Mouse (Mus musculus) hindbrain, postnatal 0 days (tissue): Measurements from ENCODE around the gene Gm11273. TPM values are rescaled to one million over a fixed set of nuclear protein-coding genes. Genes with fewer than 3 reads are reported as not detected.

Experiments
- ATAC-seq: fragments of 200-750 bp; cut with Nextera tagmentation; 2 replicates; pipeline ENCODE4 v1.8.0; 2017; ENCODE audit warnings: mild to moderate bottlenecking, moderate TSS enrichment, moderate library complexity
- DNase-seq: peaks from one replicate; pipeline ENCODE4 v3.0.0-alpha.2; 2015; ENCODE audit warnings: low spot score
- H3K27ac ChIP-seq: fragments of 300-500 bp; sonication (generic); 2 replicates; pipeline ENCODE4 v1.5.1; 2014; ENCODE audit warnings: mild to moderate bottlenecking
- H3K27me3 ChIP-seq: fragments of 300-500 bp; sonication (generic); 2 replicates; pipeline ENCODE4 v1.6.1; 2014; ENCODE audit warnings: low read length, mixed read lengths; ENCODE audit not compliant: insufficient read depth
- H3K36me3 ChIP-seq: fragments of 300-500 bp; sonication (generic); 2 replicates; pipeline ENCODE4 v1.6.1; 2014; ENCODE audit warnings: low read length, mixed read lengths; ENCODE audit not compliant: insufficient read depth
- H3K4me1 ChIP-seq: fragments of 300-500 bp; sonication (generic); 2 replicates; pipeline ENCODE4 v1.6.1; 2014; ENCODE audit warnings: antibody characterized with exemption, low read length, mixed read lengths; ENCODE audit not compliant: insufficient read depth
- H3K4me2 ChIP-seq: fragments of 300-500 bp; sonication (generic); 2 replicates; pipeline ENCODE4 v1.6.1; 2014; ENCODE audit warnings: low read depth, mild to moderate bottlenecking, low read length, moderate library complexity, mixed read lengths
- H3K4me3 ChIP-seq: fragments of 300-500 bp; sonication (generic); 2 replicates; pipeline ENCODE4 v1.5.1; 2014; ENCODE audit warnings: low read length
- H3K9ac ChIP-seq: fragments of 300-500 bp; sonication (generic); replicated peaks from 2 replicates; pipeline ENCODE4 v1.6.1; 2014; ENCODE audit warnings: mild to moderate bottlenecking, low read length, moderate library complexity, mixed read lengths
- H3K9me3 ChIP-seq: fragments of 300-500 bp; sonication (generic); 2 replicates; pipeline ENCODE4 v1.6.1; 2016; ENCODE audit warnings: low read length, mixed read lengths
- CTCF ChIP-seq: IDR thresholded peaks from 2 replicates; pipeline ENCODE4 v1.5.1; 2016; ENCODE audit warnings: antibody characterized with exemption, control low read depth, low read depth
- WGBS: fragments of 180-500 bp; shearing (Covaris S2); extraction: QIAGEN DNeasy Blood & Tissue Kit; methylation state at CpG from one replicate; pipeline ENCODE4 v1.1.7; 2014; 5-methylcytosine and 5-hydroxymethylcytosine counted together
- polyA plus RNA-seq: library from polyadenylated mRNA; unstranded; fragments of >200 nt; fragmentation: Nextera tagmentation; extraction: Ambion mirVana; gene quantifications from 2 replicates; pipeline ENCODE4 v1.2.1, GENCODE M21; 2015
- total RNA-seq: library from RNA; depleted of rRNA; stranded (reverse); fragments of >200 nt; gene quantifications from 2 replicates; pipeline ENCODE4 v1.2.3, GENCODE M21; 2014; rRNA removed

Gm11273 gene
- total and polyA plus RNA-seq, 2 experiments from 2014 or later: 8.2 to 20.4 TPM

GRCm38 (mm10) chr13:21453042-21453441 is 48.2 kb downstream of the Gm11273 start:
- H3K9me3 ChIP-seq: no peaks in the 10 kb centered on the region
- H3K4me3 ChIP-seq: peak overlapping the region; percentile 76
- ATAC-seq (peak; percentile 28; the same call in 1 of the 2 replicates), DNase-seq (peak; percentile 5)
- H3K27ac ChIP-seq: peak overlapping the region; percentile 73; the same call in 1 of the 2 replicates
- H3K4me1 ChIP-seq: peaks cover 7% of the 10 kb centered on the region; the same call in 1 of the 2 replicates
- H3K4me2 ChIP-seq: peak overlapping the region; percentile 54
- no peak for TF ChIP-seq CTCF
- peak overlapping the region; percentile 67 for H3K9ac ChIP-seq
- no peaks in the 10 kb centered on the region for H3K27me3 ChIP-seq
- WGBS: 5% methylated on average over 13 of the region's 13 CpGs
- 0 out of 2 replicates have a peak, but pooled peaks cover 2% of the 10 kb centered on the region for H3K36me3 ChIP-seq

Other genes with a start within 250 kb of the Gm11273 start
- not detected in 2 replicates for gene Gpx5, start 208.7 kb downstream of the Gm11273 start, total RNA-seq
- gene Gpx5, start 208.7 kb downstream of the Gm11273 start, polyA plus RNA-seq: not detected in 2 replicates
- gene Gpx6, start 189.3 kb downstream of the Gm11273 start, total RNA-seq: 0.32 and 0.84 TPM in 2 replicates
- 0.59 and 0.61 TPM in 2 replicates for gene Gpx6, start 189.3 kb downstream of the Gm11273 start, polyA plus RNA-seq
- not detected in 2 replicates for gene Olfr1367, start 154.5 kb downstream of the Gm11273 start, total RNA-seq
- gene Olfr1367, start 154.5 kb downstream of the Gm11273 start, polyA plus RNA-seq: not detected in 2 replicates
- 4.0 and 5.3 TPM in 2 replicates for gene Zscan12, start 138.6 kb downstream of the Gm11273 start, total RNA-seq
- gene Zscan12, start 138.6 kb downstream of the Gm11273 start, polyA plus RNA-seq: 7.7 and 8.1 TPM in 2 replicates
- gene Zkscan3, start 98.7 kb downstream of the Gm11273 start, total RNA-seq: 36.4 and 47.1 TPM in 2 replicates
- gene Zkscan3, start 98.7 kb downstream of the Gm11273 start, polyA plus RNA-seq: 45.9 and 48.2 TPM in 2 replicates
- 3.3 and 6.3 TPM in 2 replicates for gene Pgbd1, start 60.4 kb downstream of the Gm11273 start, total RNA-seq
- gene Pgbd1, start 60.4 kb downstream of the Gm11273 start, polyA plus RNA-seq: 2.0 and 2.1 TPM in 2 replicates
- 18.8 and 18.9 TPM in 2 replicates for gene Zscan26, start 47.7 kb downstream of the Gm11273 start, total RNA-seq
- gene Zscan26, start 47.7 kb downstream of the Gm11273 start, polyA plus RNA-seq: 19.4 and 23.5 TPM in 2 replicates
- gene Nkapl, start 32.9 kb downstream of the Gm11273 start, total RNA-seq: 0.86 and 1.1 TPM in 2 replicates
- gene Nkapl, start 32.9 kb downstream of the Gm11273 start, polyA plus RNA-seq: 1.5 and 2.6 TPM in 2 replicates
- 6.0 and 6.2 TPM in 2 replicates for gene Zkscan4, start 22.5 kb downstream of the Gm11273 start, total RNA-seq
- 5.1 and 5.6 TPM in 2 replicates for gene Zkscan4, start 22.5 kb downstream of the Gm11273 start, polyA plus RNA-seq
- gene Gm10065, start 22.0 kb downstream of the Gm11273 start, total RNA-seq: not detected in 2 replicates
- gene Gm10065, start 22.0 kb downstream of the Gm11273 start, polyA plus RNA-seq: not detected in 2 replicates
- gene AK157302, start 6.2 kb downstream of the Gm11273 start, total RNA-seq: 0.14 and 0.16 TPM in 2 replicates
- gene AK157302, start 6.2 kb downstream of the Gm11273 start, polyA plus RNA-seq: 0.43 and 0.53 TPM in 2 replicates
- gene Zkscan8, start 29.7 kb upstream of the Gm11273 start, total RNA-seq: 7.1 and 8.9 TPM in 2 replicates
- gene Zkscan8, start 29.7 kb upstream of the Gm11273 start, polyA plus RNA-seq: 2.7 and 2.8 TPM in 2 replicates
- gene Olfr1366, start 41.4 kb upstream of the Gm11273 start, total RNA-seq: not detected in 2 replicates
- 0.19 and 0.23 TPM in 2 replicates for gene Olfr1366, start 41.4 kb upstream of the Gm11273 start, polyA plus RNA-seq
- not detected in 2 replicates for gene Olfr1535, start 58.5 kb upstream of the Gm11273 start, total RNA-seq
- 0.11 and 0.16 TPM in 2 replicates for gene Olfr1535, start 58.5 kb upstream of the Gm11273 start, polyA plus RNA-seq
- not detected in 2 replicates for gene Olfr1364, start 80.3 kb upstream of the Gm11273 start, total RNA-seq
- gene Olfr1364, start 80.3 kb upstream of the Gm11273 start, polyA plus RNA-seq: not detected in 2 replicates
- not detected in 2 replicates for gene Olfr1362, start 112.6 kb upstream of the Gm11273 start, total RNA-seq
- not detected in 2 replicates for gene Olfr1362, start 112.6 kb upstream of the Gm11273 start, polyA plus RNA-seq
- not detected in 2 replicates for gene Olfr11, start 141.1 kb upstream of the Gm11273 start, total RNA-seq
- gene Olfr11, start 141.1 kb upstream of the Gm11273 start, polyA plus RNA-seq: 0.09 TPM in 1 of 2 replicates, not detected in the other
- not detected in 2 replicates for gene Olfr1361, start 162.0 kb upstream of the Gm11273 start, total RNA-seq
- gene Olfr1361, start 162.0 kb upstream of the Gm11273 start, polyA plus RNA-seq: not detected in 2 replicates
- gene Olfr1360, start 176.0 kb upstream of the Gm11273 start, total RNA-seq: not detected in 2 replicates
- gene Olfr1360, start 176.0 kb upstream of the Gm11273 start, polyA plus RNA-seq: not detected in 2 replicates
- gene Olfr1359, start 196.7 kb upstream of the Gm11273 start, total RNA-seq: not detected in 2 replicates
- gene Olfr1359, start 196.7 kb upstream of the Gm11273 start, polyA plus RNA-seq: not detected in 2 replicates
- gene Hist1h2bl, start 214.7 kb upstream of the Gm11273 start, total RNA-seq: 541 and 615 TPM in 2 replicates
- gene Hist1h2bl, start 214.7 kb upstream of the Gm11273 start, polyA plus RNA-seq: 1.2 TPM in 1 of 2 replicates, not detected in the other
- gene Hist1h2ai, start 215.0 kb upstream of the Gm11273 start, total RNA-seq: 934 and 1,282 TPM in 2 replicates
- 4.5 and 5.8 TPM in 2 replicates for gene Hist1h2ai, start 215.0 kb upstream of the Gm11273 start, polyA plus RNA-seq
- 1,004 and 1,140 TPM in 2 replicates for gene Hist1h3h, start 216.2 kb upstream of the Gm11273 start, total RNA-seq
- 1.9 and 6.2 TPM in 2 replicates for gene Hist1h3h, start 216.2 kb upstream of the Gm11273 start, polyA plus RNA-seq
- gene Hist1h2bm, start 220.6 kb upstream of the Gm11273 start, total RNA-seq: 1,597 and 1,943 TPM in 2 replicates
- gene Hist1h2bm, start 220.6 kb upstream of the Gm11273 start, polyA plus RNA-seq: 1.3 and 1.7 TPM in 2 replicates
- gene Hist1h4j, start 233.6 kb upstream of the Gm11273 start, total RNA-seq: 1,214 and 1,310 TPM in 2 replicates
- gene Hist1h4j, start 233.6 kb upstream of the Gm11273 start, polyA plus RNA-seq: not detected in 2 replicates
- 380 and 998 TPM in 2 replicates for gene Hist1h4k, start 249.1 kb upstream of the Gm11273 start, total RNA-seq
- 1.6 and 1.9 TPM in 2 replicates for gene Hist1h4k, start 249.1 kb upstream of the Gm11273 start, polyA plus RNA-seq